Mouse (Mus musculus): ENCODE measurements around the gene Dnajc12.

- no peak for TF ChIP-seq EP300 (IDR thresholded peaks at IDR 0.05; ENCODE audit: insufficient read depth, low read depth, low read length)
- TF ChIP-seq CTCF (IDR thresholded peaks at IDR 0.05): peak; percentile 65
- TF ChIP-seq POLR2A (IDR thresholded peaks at IDR 0.05; ENCODE audit: insufficient read depth, low read depth, low read length): no peak
Observed at GRCm38 (mm10) chr10:63421739-63422735, 39.8 kb downstream of the Dnajc12 start, which contains the start of gene Gm7075.
